Mouse (Mus musculus) myocyte (in vitro differentiated cells): ENCODE data around the gene Gucd1.

Experiments used
- CEBPB ChIP-seq: IDR thresholded peaks from 2 replicates; pipeline ENCODE4 v1.6.1; 2011; ENCODE audit warnings: mild to moderate bottlenecking, moderate library complexity; ENCODE audit not compliant: poor library complexity, insufficient read depth, severe bottlenecking
- E2F4 ChIP-seq: IDR thresholded peaks from one replicate; pipeline ENCODE4 v1.6.1; 2011; ENCODE audit warnings: mild to moderate bottlenecking, control low read depth, moderate library complexity; ENCODE audit not compliant: insufficient read depth
- MAX ChIP-seq: IDR thresholded peaks from one replicate; pipeline ENCODE4 v1.6.1; 2011; ENCODE audit warnings: low read depth, mild to moderate bottlenecking, control low read depth
- POLR2A ChIP-seq: IDR thresholded peaks from one replicate; pipeline ENCODE4 v1.6.1; 2011; ENCODE audit warnings: low read depth, mild to moderate bottlenecking, control low read depth, moderate library complexity; ENCODE audit not compliant: insufficient read length
- POLR2AphosphoS2 ChIP-seq: IDR thresholded peaks from one replicate; pipeline ENCODE4 v1.6.1; 2011; ENCODE audit warnings: low read depth, control low read depth; ENCODE audit not compliant: insufficient read length
- TCF12 ChIP-seq: IDR thresholded peaks from one replicate; pipeline ENCODE4 v1.6.1; 2011; ENCODE audit warnings: mild to moderate bottlenecking, control low read depth; ENCODE audit not compliant: poor library complexity, insufficient read depth, severe bottlenecking
- USF1 ChIP-seq: IDR thresholded peaks from one replicate; pipeline ENCODE4 v1.6.1; 2011; ENCODE audit warnings: low read depth, mild to moderate bottlenecking, control low read depth, moderate library complexity

DNA sequence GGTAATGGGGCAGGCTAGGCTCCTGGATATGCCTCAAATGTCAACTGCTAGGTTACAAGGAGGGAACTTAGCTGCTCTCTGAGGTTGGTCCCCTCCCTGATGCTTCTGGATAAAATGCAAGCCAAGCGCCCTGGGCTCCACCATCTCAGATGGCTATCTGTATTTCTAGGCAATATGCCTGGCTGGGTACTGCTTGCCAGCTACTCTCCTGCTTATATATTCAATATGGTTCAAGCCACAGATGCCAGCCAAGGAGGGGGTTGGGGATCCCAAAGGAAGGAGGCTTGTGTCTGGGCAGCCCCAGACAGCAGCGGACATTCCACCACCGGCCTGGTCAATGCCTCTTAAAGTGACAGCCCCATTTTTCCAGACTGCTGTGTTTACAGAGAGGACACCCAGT, 40.7 kb upstream of the Gucd1 start:
- TF ChIP-seq E2F4, result no peak
- no peak for TF ChIP-seq TCF12
- TF ChIP-seq USF1, result no peak
- TF ChIP-seq MAX, result no peak
- TF ChIP-seq POLR2AphosphoS2, result no peak
- no peak for TF ChIP-seq POLR2A
- no peak for TF ChIP-seq CEBPB
